Mouse (Mus musculus): ENCODE results near the gene Diras1.

The Diras1 gene

GRCm38 (mm10) chr10:81028219-81028618 lies 2.8 kb upstream of the Diras1 start:
- DNase-seq = no peak

- DNase-seq = no peak
Measured at GRCm38 (mm10) chr10:81027331-81027730, 1.9 kb upstream of the Diras1 start.

GRCm38 (mm10) chr10:81026857-81027256 lies 1.4 kb upstream of the Diras1 start:
- no peak for DNase-seq

- DNase-seq = no peak
Measured at GRCm38 (mm10) chr10:81025047-81025621, 328 bp downstream of the Diras1 start.

GRCm38 (mm10) chr10:81024346-81024937 lies 1.0 kb downstream of the Diras1 start:
- DNase-seq = no peak

GRCm38 (mm10) chr10:81022744-81023143 lies 2.7 kb downstream of the Diras1 start:
- DNase-seq = peak; percentile 25

- no peak for DNase-seq
Measured at GRCm38 (mm10) chr10:81021547-81022110, 3.8 kb downstream of the Diras1 start.

GRCm38 (mm10) chr10:81020207-81020606 lies 5.3 kb downstream of the Diras1 start:
- no peak for DNase-seq

GRCm38 (mm10) chr10:81019687-81020086 lies 5.8 kb downstream of the Diras1 start:
- no peak for DNase-seq

GRCm38 (mm10) chr10:81018326-81018725 lies 7.1 kb downstream of the Diras1 start:
- peak; percentile 78 for DNase-seq

GRCm38 (mm10) chr10:81016645-81017044 lies 8.8 kb downstream of the Diras1 start:
- DNase-seq = peak; percentile 67

GRCm38 (mm10) chr10:81015666-81016065 lies 9.8 kb downstream of the Diras1 start:
- no peak for DNase-seq

GRCm38 (mm10) chr10:81014393-81015384 lies 10.8 kb downstream of the Diras1 start, which contains the start of gene Gng7:
TSS of gene Gng7 (minus strand) at chr10:81014945.
- peak; percentile 95 for DNase-seq

- DNase-seq = no peak
Measured at GRCm38 (mm10) chr10:81010851-81011250, 14.6 kb downstream of the Diras1 start.

GRCm38 (mm10) chr10:81007240-81007639 lies 18.2 kb downstream of the Diras1 start:
- DNase-seq = peak; percentile 61

- no peak for DNase-seq
Measured at GRCm38 (mm10) chr10:81006005-81006677, 19.3 kb downstream of the Diras1 start.

- no peak for DNase-seq
Measured at GRCm38 (mm10) chr10:81001161-81001560, 24.3 kb downstream of the Diras1 start.

- DNase-seq = peak; percentile 43
Measured at GRCm38 (mm10) chr10:81000197-81001062, 25.0 kb downstream of the Diras1 start.

- DNase-seq = peak; percentile 80
Measured at GRCm38 (mm10) chr10:80999362-81000196, 25.9 kb downstream of the Diras1 start.

- DNase-seq = peak; percentile 78
Measured at GRCm38 (mm10) chr10:80998778-80999177, 26.7 kb downstream of the Diras1 start.

GRCm38 (mm10) chr10:80998021-80998420 lies 27.4 kb downstream of the Diras1 start:
- no peak for DNase-seq
